Mouse (Mus musculus) embryonic facial prominence, embryonic 14.5 days (tissue): ENCODE measurements around the gene Gm4881. TPM values are rescaled to one million over a fixed set of nuclear protein-coding genes. Genes with fewer than 3 reads are reported as not detected.

Experiments used
- ATAC-seq: fragments of 200-750 bp; cut with Nextera tagmentation; 2 replicates; pipeline ENCODE4 v1.8.0; 2017; ENCODE audit warnings: low read depth, moderate number of reproducible peaks, moderate TSS enrichment
- DNase-seq: peaks from one replicate; pipeline ENCODE4 v3.0.0-alpha.2; 2015; ENCODE audit warnings: low spot score
- H3K27ac ChIP-seq: fragments of 300-500 bp; sonication (generic); replicated peaks from 2 replicates; pipeline ENCODE4 v1.5.1; 2014; ENCODE audit warnings: low read depth, mild to moderate bottlenecking, low read length, moderate library complexity
- H3K27me3 ChIP-seq: fragments of 300-500 bp; sonication (generic); replicated peaks from 2 replicates; pipeline ENCODE4 v1.6.1; 2014; ENCODE audit warnings: low read length; ENCODE audit not compliant: control insufficient read depth, insufficient read depth
- H3K36me3 ChIP-seq: fragments of 300-500 bp; sonication (generic); 2 replicates; pipeline ENCODE4 v1.6.1; 2014; ENCODE audit warnings: low read length, mixed read lengths; ENCODE audit not compliant: control insufficient read depth, insufficient read depth
- H3K4me1 ChIP-seq: fragments of 300-500 bp; sonication (generic); 2 replicates; pipeline ENCODE4 v1.6.1; 2014; ENCODE audit warnings: antibody characterized with exemption, low read length; ENCODE audit not compliant: control insufficient read depth, insufficient read depth
- H3K4me2 ChIP-seq: fragments of 300-500 bp; sonication (generic); 2 replicates; pipeline ENCODE4 v1.6.1; 2014; ENCODE audit warnings: low read depth, mild to moderate bottlenecking, low read length, moderate library complexity, mixed read lengths
- H3K4me3 ChIP-seq: fragments of 300-500 bp; sonication (generic); 2 replicates; pipeline ENCODE4 v1.5.1; 2014; ENCODE audit warnings: low read depth, mild to moderate bottlenecking, low read length
- H3K9ac ChIP-seq: fragments of 300-500 bp; sonication (generic); 2 replicates; pipeline ENCODE4 v1.6.1; 2014; ENCODE audit warnings: low read depth, mild to moderate bottlenecking, low read length, moderate library complexity, mixed read lengths
- H3K9me3 ChIP-seq: fragments of 300-500 bp; sonication (generic); 2 replicates; pipeline ENCODE4 v1.6.1; 2016; ENCODE audit warnings: low read length; ENCODE audit not compliant: control insufficient read depth
- WGBS: fragments of 180-500 bp; shearing (Covaris S2); extraction: QIAGEN DNeasy Blood & Tissue Kit; methylation state at CpG from one replicate; pipeline ENCODE4 v1.1.7; 2014; 5-methylcytosine and 5-hydroxymethylcytosine counted together
- polyA plus RNA-seq: library from polyadenylated mRNA; unstranded; fragments of >200 nt; fragmentation: Nextera tagmentation; extraction: Ambion mirVana; gene quantifications from 2 replicates; pipeline ENCODE4 v1.2.1, GENCODE M21; 2014

Gene Gm4881
- polyA plus RNA-seq: not detected in 2 replicates

GRCm38 (mm10) chr7:24944257-24944950 is at the start of gene Gm4881:
Gm4881 (minus strand) TSS chr7:24944494.
- Histone ChIP-seq H3K36me3 (no peaks in the 10 kb centered on the region), H3K27me3 (peaks cover 98% of the 10 kb centered on the region), H3K9ac (peak within 1 kb of the TSS; percentile 52; the same call in 1 of the 2 replicates), H3K9me3 (no peaks in the 10 kb centered on the region), H3K4me3 (peak within 1 kb of the TSS; percentile 45), H3K4me2 (peak within 1 kb of the TSS; percentile 76), H3K4me1 (no peaks in the 10 kb centered on the region), H3K27ac (no peak within 1 kb of the TSS)
- ATAC-seq (no peak), DNase-seq (no peak)
- under 1% methylated on average over 59 of the region's 72 CpGs for WGBS

GRCm38 (mm10) chr7:24993081-24993480 is 48.8 kb upstream of the Gm4881 start:
- H3K4me1 ChIP-seq: no peaks in the 10 kb centered on the region

GRCm38 (mm10) chr7:24990478-24990877 is 46.2 kb upstream of the Gm4881 start:
- H3K4me1 ChIP-seq: no peaks in the 10 kb centered on the region
- no peak for ATAC-seq

More at GRCm38 (mm10) chr7:24993081-24993480, 48.8 kb upstream of the Gm4881 start:
- DNase-seq (no peak), ATAC-seq (no peak)
- H3K9ac ChIP-seq: no peak overlapping the region
- 70% methylated on average over 6 of the region's 6 CpGs for WGBS
- no peak overlapping the region for H3K27ac ChIP-seq
- H3K4me2 ChIP-seq: no peak overlapping the region
- H3K4me3 ChIP-seq: no peak overlapping the region
- no peaks in the 10 kb centered on the region for H3K9me3 ChIP-seq
- H3K36me3 ChIP-seq: no peaks in the 10 kb centered on the region
- no peaks in the 10 kb centered on the region for H3K27me3 ChIP-seq

GRCm38 (mm10) chr7:24987941-24988340 is 43.6 kb upstream of the Gm4881 start:
- Histone ChIP-seq H3K27me3 (no peaks in the 10 kb centered on the region), H3K27ac (no peak overlapping the region), H3K36me3 (no peaks in the 10 kb centered on the region), H3K9ac (no peak overlapping the region), H3K9me3 (no peaks in the 10 kb centered on the region), H3K4me2 (no peak overlapping the region), H3K4me3 (no peak overlapping the region), H3K4me1 (no peaks in the 10 kb centered on the region)
- 81% methylated on average over 14 of the region's 14 CpGs for WGBS
- no peak for ATAC-seq
- no peak for DNase-seq

More at GRCm38 (mm10) chr7:24990478-24990877, 46.2 kb upstream of the Gm4881 start:
- Histone ChIP-seq H3K9ac (no peak overlapping the region), H3K36me3 (no peaks in the 10 kb centered on the region), H3K9me3 (no peaks in the 10 kb centered on the region), H3K4me2 (no peak overlapping the region), H3K27ac (no peak overlapping the region), H3K4me3 (no peak overlapping the region), H3K27me3 (no peaks in the 10 kb centered on the region)
- WGBS: 73% methylated on average over 8 of the region's 8 CpGs
- DNase-seq: no peak

- Histone ChIP-seq H3K9ac (no peak overlapping the region), H3K9me3 (no peaks in the 10 kb centered on the region), H3K27me3 (no peaks in the 10 kb centered on the region), H3K4me3 (no peak overlapping the region), H3K4me2 (no peak overlapping the region), H3K36me3 (no peaks in the 10 kb centered on the region), H3K27ac (no peak overlapping the region), H3K4me1 (no peaks in the 10 kb centered on the region)
- DNase-seq (no peak), ATAC-seq (no peak)
- 71% methylated on average over 5 of the region's 5 CpGs for WGBS
Measured at GRCm38 (mm10) chr7:24985799-24986198, 41.5 kb upstream of the Gm4881 start.

- WGBS: 90% methylated on average over 2 of the region's 2 CpGs
- no peaks in the 10 kb centered on the region for H3K36me3 ChIP-seq
Measured at GRCm38 (mm10) chr7:24984307-24984706, 40.0 kb upstream of the Gm4881 start.

GRCm38 (mm10) chr7:24983396-24983795 is 39.1 kb upstream of the Gm4881 start:
- Histone ChIP-seq H3K27me3 (no peaks in the 10 kb centered on the region), H3K36me3 (no peaks in the 10 kb centered on the region), H3K9ac (no peak overlapping the region), H3K27ac (no peak overlapping the region), H3K4me1 (no peaks in the 10 kb centered on the region), H3K4me2 (no peak overlapping the region), H3K4me3 (no peak overlapping the region), H3K9me3 (no peaks in the 10 kb centered on the region)
- whole genome bisulfite sequencing: 81% methylated on average over 5 of the region's 5 CpGs
- DNase-seq (no peak), ATAC-seq (no peak)

More at GRCm38 (mm10) chr7:24984307-24984706, 40.0 kb upstream of the Gm4881 start:
- Histone ChIP-seq H3K9ac (no peak overlapping the region), H3K27me3 (no peaks in the 10 kb centered on the region), H3K9me3 (no peaks in the 10 kb centered on the region), H3K27ac (no peak overlapping the region), H3K4me3 (no peak overlapping the region), H3K4me1 (no peaks in the 10 kb centered on the region), H3K4me2 (no peak overlapping the region)
- DNase-seq (no peak), ATAC-seq (no peak)

GRCm38 (mm10) chr7:24980439-24980838 is 36.1 kb upstream of the Gm4881 start:
- WGBS: 79% methylated on average over 6 of the region's 7 CpGs
- H3K4me1 ChIP-seq: no peaks in the 10 kb centered on the region
- H3K36me3 ChIP-seq: no peaks in the 10 kb centered on the region
- no peak overlapping the region for H3K4me2 ChIP-seq
- H3K4me3 ChIP-seq: no peak overlapping the region
- ATAC-seq: no peak
- H3K27me3 ChIP-seq: no peaks in the 10 kb centered on the region
- no peaks in the 10 kb centered on the region for H3K9me3 ChIP-seq
- no peak overlapping the region for H3K27ac ChIP-seq
- H3K9ac ChIP-seq: no peak overlapping the region
- DNase-seq: no peak

GRCm38 (mm10) chr7:24978781-24979180 is 34.5 kb upstream of the Gm4881 start:
- Histone ChIP-seq H3K4me2 (no peak overlapping the region), H3K27ac (no peak overlapping the region), H3K27me3 (no peaks in the 10 kb centered on the region), H3K36me3 (no peaks in the 10 kb centered on the region), H3K4me3 (no peak overlapping the region), H3K9ac (no peak overlapping the region), H3K9me3 (no peaks in the 10 kb centered on the region), H3K4me1 (no peaks in the 10 kb centered on the region)
- WGBS: 82% methylated on average over 7 of the region's 7 CpGs
- no peak for ATAC-seq
- DNase-seq: no peak
